Mouse (Mus musculus) c-Kit-positive CD71-positive TER-119-negative erythroid progenitor cells, embryonic 14.5 days (primary cell): Measurements from ENCODE around the gene 9130230L23Rik.
"Not testable (repeated sequence)": the region's sequence is repeated elsewhere in the genome, so short reads cannot be mapped to it uniquely, and the experiment has no call there.

Experiments
- DNase-seq: peaks from one replicate; pipeline ENCODE4 v3.0.0-alpha.2; 2013; ENCODE audit warnings: low read depth

9130230L23Rik gene

DNA sequence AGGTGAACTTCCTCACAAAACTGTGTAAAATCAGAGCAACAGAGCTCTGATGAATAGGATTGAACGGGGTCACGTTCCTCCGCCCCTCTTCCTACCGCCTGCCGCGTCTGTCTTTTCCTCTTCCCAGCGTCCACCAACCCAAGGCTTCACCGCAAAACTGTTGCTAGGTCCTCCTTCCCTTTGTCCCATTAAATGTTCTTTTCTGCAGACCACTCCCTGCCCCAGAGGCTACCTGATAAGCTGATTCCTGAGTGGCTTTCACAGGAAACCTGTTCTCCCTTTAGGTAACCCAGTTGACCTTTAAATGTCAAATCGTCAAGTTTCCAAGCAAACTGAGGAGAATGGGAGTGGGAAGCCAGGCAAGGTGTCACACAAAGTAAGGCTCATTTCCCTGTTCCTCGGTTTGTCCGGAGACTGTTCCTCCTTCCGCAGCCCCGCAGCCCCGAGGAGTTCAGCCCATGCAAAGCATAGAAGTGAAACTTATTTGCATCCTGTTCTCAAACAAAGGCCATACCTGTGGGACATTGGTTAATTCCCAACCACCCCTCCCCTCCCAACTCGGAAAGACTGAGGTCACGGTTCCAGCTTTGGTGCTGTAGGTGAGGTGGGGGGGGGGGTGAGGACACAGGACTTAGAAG lies 1.1 kb upstream of the 9130230L23Rik start:
- no peak for DNase-seq

DNA sequence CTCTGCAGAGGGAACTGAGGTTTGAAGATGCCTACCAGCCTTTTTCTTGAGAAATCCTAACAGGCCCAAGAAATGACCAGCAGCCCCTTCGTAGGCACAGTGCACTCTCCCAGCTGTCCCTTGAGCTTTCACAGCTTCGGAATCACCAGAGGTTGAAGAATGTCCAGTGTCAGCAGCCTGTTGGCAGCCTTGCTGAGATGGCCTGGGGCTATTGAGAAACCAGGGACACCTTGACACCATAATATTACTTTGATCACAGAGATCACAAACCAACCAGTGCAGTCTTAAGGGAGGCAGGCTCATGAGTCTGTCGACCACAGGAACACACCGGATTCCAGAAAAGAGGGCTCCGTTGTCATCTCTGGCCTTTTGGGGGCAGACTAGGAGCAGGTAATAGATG lies 2.9 kb downstream of the 9130230L23Rik start:
- DNase-seq: no peak

DNA sequence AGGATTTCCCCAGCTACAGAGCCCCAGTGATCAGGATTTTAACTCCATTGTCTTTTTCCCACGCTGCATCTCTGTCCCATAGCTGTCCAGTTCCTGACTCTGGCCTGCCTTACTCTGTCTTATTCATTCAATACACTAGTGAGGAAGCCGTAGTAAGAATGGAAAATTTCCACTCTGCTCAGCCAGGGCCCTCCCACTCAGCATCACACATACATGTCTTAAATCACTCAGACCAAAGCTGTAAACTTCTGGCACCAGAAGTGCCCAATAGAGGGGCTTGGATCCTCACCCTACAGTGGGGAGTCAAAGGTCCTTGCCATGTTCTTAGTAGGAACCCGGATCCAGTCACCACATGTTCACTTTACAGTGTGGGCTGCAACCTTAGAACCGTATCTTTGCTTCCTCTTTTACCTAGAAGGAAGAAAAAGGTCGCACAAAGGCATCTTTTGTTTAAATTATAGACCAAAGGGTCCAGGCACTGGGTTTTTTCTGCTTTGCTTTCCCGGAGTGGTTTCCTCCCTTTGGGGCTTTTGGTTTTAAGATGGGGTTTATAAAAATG lies 3.4 kb downstream of the 9130230L23Rik start:
- no peak for DNase-seq

DNA sequence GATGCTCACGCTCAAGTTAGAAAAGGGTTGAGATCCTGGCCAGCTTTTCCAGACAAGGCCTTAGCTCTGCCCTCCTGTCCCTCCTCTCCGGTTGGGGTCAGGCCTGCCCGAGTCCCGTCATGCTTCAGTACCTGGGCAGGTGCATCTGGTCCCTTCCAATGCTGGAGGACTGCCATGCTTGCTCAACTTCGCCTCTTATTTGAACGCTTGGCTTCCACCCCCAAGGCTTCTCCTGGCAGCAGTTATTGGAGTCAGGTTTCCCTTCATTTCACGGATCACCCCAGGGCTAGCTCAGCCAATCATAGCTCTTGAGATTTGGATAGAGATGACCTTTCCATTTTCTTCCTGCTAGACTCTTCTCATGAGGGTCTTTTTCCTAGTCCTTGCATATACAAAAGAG lies 4.0 kb downstream of the 9130230L23Rik start:
- DNase-seq: no peak

DNA sequence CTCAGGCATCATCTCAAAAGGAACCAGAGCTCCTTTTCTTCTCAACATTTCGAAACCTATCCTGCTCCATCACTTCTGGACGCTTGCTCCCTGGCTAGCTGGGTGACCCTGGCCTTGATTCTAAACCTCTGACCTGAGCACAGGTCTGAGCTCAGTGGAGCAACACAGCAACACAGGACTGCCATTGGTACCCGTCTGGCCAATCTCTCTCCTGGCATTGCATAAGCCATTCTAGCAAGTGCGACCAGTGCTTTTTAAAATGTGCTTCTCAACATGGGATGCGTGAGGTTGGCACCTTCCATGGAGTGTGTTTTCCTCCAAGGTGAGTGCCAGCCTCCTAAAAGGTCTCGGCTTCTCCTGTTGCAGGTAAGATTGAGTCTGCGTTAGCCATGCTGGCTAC lies 5.0 kb downstream of the 9130230L23Rik start:
- DNase-seq: no peak

DNA sequence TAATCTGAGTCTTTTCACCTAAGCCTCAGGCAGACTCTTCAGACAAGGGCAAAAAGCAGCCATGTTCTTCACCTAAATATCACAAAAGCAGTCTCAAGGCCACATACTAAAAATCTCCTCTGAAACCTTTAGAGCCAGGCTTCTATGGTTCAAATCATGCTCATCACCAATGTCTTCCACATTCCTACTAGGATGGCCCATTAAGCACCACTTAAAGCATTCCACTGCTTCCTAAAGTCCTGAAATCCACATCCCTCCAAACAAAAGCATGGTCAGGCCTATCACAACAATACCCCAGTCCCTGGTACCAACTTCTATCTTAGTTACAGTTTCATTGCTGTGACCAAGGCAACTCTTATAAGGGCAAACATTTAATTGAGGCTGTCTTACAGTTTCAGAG lies 6.3 kb downstream of the 9130230L23Rik start:
- DNase-seq: no peak

DNA sequence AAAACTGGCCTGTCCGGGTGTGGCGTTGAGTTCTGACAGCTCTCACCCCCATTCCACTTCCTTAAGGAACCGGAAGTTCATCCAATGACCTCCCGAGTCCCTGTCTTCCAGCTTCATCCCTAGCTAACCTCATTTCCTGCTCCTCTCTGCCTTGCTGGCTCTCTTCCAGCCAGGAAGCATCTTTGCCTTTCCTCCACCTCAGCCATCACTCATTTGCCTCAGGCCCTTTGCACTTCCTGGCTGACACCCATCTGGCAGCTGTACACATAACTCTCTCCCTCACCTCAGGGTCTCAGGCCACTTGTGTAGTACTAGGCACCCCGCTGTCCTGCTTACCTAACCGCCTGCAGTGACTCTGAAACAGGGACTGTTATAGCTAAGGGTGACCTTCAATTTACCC lies 9.4 kb downstream of the 9130230L23Rik start:
- no peak for DNase-seq

DNA sequence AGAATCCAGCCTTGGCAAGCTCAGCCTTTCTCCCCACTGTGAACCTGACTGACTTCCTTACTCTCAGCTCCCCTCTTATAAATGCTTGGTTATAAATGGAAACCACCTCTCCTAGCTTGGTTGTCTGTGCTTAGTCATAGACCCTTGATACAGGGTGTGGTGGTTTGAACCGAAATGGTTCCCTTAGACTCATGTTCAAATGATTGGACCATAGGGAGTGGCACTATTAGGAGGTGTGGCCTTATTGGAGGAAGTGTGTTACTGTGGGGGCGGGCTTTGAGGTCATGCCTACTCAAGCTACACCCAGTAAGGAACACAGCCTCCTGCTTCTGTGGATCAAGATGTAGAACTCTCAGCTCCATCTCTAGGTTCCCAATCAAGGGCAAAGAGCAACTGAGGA lies 12.9 kb downstream of the 9130230L23Rik start:
- peak; percentile 6 for DNase-seq

DNA sequence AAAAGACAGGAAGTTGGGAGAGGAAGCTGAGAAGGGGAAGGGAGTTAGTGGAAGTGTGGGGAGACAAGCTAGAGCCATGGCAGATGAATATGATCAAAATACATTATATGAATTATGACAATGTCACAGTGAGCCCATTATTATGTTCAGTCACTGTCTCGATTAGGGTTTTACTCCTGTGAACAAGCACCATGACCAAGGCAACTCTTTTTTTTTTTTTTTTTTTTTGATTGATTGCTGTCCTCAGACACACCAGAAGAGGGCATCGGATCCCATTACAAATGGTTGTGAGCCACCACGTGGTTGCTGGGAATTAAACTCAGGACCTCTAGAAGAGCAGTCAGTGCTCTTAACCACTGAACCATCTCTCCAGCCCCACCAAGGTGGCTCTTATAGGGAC lies 17.1 kb downstream of the 9130230L23Rik start:
- not testable (repeated sequence) for DNase-seq

DNA sequence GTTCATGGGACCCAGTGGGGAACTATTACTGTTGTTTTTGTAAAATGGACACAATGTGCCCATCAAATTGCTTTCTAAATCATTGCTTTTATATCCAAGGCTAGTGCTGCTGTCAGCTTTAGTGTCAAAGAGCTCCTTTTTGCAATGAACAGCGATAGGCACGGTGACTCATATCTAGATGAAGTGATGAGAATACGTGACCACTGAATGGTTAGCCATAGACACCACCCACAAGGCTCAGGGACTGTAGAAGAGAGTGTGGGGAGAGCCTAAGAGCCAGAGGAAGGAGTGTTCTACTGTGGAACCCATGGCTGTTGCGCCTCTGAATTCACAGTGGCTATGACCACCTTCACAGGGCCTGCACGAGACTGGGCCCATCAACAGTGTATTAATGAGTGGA lies 17.7 kb downstream of the 9130230L23Rik start:
- no peak for DNase-seq

DNA sequence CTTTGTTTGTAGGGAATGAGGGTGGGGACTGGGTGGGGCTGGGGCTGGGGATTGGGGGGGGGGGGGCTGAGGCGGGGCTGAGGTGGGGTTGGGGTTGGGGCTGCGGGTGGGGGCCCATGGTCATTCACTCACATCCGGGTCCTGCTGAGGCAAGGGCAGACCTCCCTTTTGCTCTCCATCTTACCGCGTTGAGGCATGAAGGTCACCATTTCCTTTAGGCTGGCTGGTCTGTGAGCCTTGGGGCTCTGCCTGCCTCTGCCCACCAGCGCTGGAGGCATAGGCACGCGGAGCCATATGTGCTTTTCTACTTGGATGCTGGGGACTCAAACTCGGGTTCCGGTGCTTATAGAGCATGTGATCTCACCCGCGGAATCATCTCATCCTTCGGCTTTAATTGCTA lies 28.4 kb downstream of the 9130230L23Rik start:
- no peak for DNase-seq

DNA sequence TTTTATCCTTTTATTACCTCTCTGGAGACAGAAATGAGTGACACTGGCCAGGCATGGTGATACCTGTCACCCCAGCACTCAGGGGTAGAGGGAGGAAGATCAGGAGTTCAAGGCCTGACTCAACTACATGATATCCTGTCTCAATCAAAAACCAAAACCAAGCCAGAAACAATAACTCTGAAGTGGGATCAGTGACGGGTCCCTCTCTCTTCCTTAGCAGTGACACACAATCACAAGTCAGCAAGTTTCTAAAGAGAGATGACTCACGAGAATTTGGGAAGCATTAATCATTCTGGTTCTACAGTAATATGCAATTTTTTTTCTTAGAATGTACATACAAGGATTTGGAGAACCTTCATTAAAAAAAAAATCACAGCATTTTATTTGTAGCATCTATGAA lies 30.9 kb downstream of the 9130230L23Rik start:
- no peak for DNase-seq

DNA sequence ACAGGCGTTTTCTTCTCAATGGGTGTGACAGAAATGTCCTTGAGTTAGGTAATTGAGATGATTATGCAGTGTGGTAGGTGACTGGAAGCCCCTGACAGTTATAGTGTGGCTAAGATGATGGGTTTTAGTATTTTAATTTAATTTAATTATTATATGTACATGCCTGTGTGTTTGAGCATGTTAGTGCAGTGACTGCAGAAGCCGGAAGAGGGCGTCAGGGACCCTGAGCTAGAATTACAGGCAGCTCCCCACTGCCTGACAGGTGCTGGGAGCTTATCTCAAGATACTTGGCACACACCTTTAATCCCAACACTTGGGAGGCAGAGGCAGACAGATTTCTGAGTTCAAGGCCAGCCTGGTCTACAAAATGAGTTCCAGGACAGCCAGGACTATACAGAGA lies 36.1 kb downstream of the 9130230L23Rik start:
- no peak for DNase-seq

DNA sequence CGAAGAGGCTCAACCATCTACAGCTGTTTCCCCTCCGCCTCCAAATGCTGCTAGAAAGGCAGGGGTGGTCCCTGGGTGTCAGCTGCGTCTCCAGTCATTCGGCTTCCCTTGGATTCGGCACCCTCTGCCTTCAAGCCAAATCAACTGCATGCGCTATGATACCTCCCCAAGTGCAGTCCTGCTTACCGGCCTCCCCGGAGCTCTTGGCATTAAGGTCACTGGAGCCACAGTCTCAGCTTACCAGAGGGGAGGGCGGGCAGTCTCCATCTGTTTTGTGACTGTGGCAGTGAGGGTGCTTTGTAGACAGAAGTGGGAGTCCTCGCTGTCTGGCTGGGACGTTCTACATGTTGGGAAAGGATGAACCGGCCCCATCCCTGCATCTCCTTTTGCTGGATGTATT lies 37.0 kb downstream of the 9130230L23Rik start:
- DNase-seq: no peak

DNA sequence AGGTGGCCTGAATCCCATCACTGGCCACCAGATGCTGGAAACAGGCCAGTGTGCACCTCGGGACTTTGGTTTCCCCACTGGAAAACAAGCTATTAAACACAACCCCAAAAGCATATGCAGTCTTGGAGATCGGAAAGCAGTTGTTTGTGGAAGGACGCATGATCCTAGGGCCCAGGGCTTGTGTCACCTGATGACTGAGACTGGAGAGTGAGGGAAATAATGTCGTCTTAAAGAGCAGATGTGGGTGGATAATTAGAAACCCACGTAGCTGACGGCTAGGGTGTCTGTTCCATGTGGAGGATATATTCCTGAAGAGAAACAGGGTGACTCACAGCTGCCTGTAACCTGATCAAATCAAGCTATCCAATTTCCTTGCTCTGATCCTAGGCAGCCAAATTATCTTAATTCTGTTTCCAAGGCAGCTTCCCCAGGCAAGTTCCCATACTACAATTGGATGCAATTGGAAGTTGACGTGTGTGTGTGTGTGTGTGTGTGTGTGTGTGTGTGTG lies 38.3 kb downstream of the 9130230L23Rik start:
- no peak for DNase-seq

DNA sequence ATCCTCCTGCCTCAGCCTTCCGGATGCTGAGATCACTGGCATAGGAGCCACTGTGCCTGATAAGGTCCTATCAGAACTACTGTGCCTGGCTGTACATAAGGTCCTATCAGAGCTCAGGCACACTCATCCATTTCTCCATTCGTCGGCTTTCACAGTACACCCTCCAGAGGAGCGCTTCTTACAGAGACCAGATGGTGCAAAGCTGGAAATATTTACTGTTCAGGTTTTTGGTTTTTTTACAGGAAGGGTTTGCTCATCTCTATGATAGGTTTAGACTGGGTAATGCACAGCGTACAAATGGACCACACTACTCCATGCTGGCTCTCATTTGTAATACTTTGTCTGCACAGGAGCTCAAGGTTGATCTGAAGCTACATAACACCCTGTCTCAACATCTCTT lies 40.8 kb downstream of the 9130230L23Rik start:
- DNase-seq: no peak

DNA sequence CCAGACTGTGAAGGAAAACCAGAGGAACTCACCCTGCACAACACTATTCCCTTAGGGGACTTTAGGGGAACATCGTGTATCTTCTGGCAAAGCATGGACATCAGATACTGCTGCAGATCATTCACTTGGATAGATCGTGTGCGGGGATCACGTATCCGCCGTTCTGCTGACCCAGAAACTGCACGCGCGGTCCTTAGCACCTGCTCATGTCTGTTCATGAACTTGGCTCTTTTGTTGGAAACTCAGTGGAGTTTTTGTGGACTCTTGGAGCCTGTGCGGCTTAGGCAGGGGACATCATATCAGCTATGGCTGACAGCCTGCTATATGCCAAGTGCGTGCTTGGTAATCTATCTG lies 43.5 kb downstream of the 9130230L23Rik start:
- no peak for DNase-seq

DNA sequence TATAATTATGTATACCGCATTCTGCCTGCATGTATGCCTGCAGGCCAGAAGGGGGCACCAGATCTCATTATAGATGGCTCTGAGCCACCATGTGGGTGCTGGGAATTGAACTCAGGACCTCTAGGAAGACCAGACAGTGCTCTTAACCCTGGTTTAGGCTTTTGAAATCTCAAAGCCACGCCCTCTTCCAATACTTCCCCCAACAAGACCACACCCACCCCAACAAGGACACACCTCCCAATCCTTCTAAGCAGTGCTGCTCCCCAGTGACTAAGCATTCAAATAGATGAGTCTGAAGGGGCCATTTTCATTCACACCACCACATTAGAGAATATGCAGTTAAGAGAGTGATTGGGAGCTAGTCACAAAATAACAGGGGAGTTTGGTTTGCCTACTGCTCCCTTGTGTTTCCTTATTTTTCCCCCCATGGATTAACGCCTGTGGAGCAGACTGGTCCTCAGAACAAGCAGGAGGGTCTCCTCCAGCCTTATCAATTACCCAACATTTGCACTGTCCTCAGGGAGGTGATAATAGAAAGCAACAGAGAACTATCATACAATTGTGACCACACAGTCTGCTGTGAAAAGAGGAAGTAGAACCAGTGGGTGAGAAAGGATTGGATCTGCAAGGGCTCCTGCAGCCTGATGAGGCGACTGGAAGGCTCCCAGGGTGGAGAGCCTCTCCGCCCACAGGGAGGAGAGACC lies 44.0 kb downstream of the 9130230L23Rik start:
- no peak for DNase-seq

DNA sequence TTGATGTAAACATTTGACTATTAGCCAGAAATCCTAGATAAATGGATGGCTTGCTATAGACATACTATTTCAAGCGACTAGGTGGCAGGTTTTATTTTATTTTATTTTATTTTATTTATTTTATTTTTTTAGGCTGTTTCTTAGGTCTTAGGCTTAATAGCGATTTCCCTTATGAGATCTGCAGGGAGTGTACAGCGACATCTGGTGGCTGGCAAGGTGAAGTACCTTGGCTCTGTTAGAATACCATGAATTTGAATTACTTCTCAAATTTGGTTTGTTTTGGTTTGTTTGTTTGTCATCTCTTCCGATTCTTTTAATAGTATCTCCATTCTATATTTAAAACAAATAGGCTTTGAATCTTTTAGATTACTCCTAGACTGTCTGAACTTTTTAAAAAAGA lies 45.5 kb downstream of the 9130230L23Rik start:
- no peak for DNase-seq

DNA sequence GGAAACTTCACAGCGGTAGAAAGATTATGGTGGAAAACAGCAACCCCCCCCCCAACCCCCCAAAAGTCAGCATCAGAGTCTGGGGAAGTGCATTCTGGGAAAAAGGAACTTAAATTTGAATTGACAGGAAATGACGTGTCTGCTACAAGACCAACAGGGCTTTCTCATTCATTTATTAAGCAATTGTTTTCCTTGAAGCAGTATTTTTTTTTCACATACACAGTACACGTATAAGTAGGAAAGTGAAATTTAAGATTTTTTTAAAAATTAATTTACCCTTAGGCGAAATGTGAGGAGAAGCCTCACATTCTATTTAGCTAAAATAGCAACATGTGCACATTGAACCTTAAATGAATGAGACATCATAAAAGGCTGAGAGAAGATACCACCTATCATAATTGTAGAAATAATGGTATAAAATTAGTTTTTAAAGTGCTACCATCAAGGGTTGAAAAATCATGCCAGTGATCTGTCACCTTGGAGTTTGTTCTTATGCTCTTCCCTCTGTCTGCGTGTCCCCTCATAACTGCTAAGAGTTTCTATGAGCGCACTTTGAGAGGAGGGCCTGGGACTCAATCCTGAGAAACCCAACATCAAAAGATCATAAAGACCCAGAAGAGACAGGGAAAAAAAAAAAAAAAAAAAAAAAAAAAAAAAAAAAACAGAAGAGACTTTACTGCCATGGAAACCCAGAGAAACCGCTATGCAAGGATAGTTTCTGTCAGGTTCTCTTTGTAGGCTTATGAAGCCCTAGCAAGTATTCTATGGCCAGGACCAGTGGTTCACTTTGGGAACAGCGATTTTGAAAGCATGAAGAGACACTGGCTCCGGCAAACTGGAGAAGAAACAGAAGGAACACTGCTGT lies 47.7 kb downstream of the 9130230L23Rik start:
- no peak for DNase-seq

DNA sequence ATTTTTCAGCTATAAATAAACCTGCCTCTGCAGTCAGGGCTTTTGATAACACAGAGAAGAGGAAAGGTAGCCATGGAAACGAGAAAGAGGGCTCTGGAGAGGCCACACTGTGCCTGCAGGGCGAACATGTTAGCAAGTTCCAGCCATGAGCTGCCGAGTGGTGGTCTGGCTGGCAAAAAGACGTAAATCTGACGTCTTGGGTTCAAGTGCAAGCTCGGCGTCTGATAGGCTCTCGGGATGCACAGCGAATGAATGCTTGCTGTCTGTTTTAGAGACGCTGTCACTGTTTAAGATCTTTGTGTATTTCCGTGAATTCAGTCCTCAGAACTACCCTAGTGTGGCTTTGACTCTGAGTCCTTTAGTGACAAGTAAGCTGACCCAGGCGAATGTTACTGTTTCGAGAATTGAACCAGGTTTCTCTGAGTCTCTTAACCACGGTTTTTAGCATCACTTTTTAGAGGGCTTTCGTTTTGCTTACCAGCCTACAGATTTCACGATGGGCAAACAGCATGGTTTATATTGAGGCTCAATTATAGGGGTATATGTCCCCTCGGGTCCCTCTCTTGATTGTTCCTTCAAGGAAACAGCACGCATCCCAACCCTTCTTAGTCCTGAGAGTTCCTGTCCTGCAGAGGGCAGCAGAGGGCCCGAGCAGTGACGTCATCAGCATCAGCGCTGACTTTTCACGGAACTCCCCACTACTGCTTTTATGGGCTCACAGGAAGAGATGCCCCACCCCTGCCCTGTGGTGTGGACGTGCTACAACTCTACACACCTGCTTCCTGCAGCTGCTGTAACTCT lies 48.5 kb downstream of the 9130230L23Rik start:
- peak; percentile 65 for DNase-seq
